Mouse (Mus musculus): ENCODE data around the gene Fam24b.
A peak's percentile ranks its signal among the peaks of the same experiment; 100 is the strongest.

Gene Fam24b

GRCm38 (mm10) chr7:131329416-131329815 is at the start of gene Fam24b:
TSS of gene Fam24b (minus strand) at chr7:131329516.
- DNase-seq (ENCODE audit: low spot score) = no peak

- no peak for DNase-seq (ENCODE audit: low spot score)
These were observed 42.8 kb upstream of the Fam24b start for GRCm38 (mm10) chr7:131371880-131372651.

- no peak for DNase-seq (ENCODE audit: low spot score)
These were observed 42.1 kb upstream of the Fam24b start for GRCm38 (mm10) chr7:131371470-131371860.

- DNase-seq (ENCODE audit: low spot score) = peak; percentile 88
These were observed 41.5 kb upstream of the Fam24b start, which contains the start of gene Pstk for GRCm38 (mm10) chr7:131370648-131371469. TSS of gene Pstk (plus strand) at chr7:131371141.

GRCm38 (mm10) chr7:131364131-131364530 is 34.8 kb upstream of the Fam24b start:
- DNase-seq (ENCODE audit: low spot score) = no peak

GRCm38 (mm10) chr7:131362615-131363300 is 33.4 kb upstream of the Fam24b start, which contains the start of gene 2310057M21Rik:
TSS of gene 2310057M21Rik (minus strand) at chr7:131362759.
- DNase-seq (ENCODE audit: low spot score) = peak; percentile 94

GRCm38 (mm10) chr7:131362269-131362614 is 32.9 kb upstream of the Fam24b start:
- DNase-seq (ENCODE audit: low spot score) = no peak

- no peak for DNase-seq (ENCODE audit: low spot score)
These were observed 26.8 kb upstream of the Fam24b start for GRCm38 (mm10) chr7:131356105-131356504.

- DNase-seq (ENCODE audit: low spot score) = no peak
These were observed 16.7 kb upstream of the Fam24b start for GRCm38 (mm10) chr7:131345856-131346541.

- DNase-seq (ENCODE audit: low spot score) = no peak
These were observed 8.3 kb upstream of the Fam24b start for GRCm38 (mm10) chr7:131337502-131338068.

GRCm38 (mm10) chr7:131333564-131333963 is 4.2 kb upstream of the Fam24b start, which contains the start of gene Fam24a:
TSS of gene Fam24a (plus strand) at chr7:131333864.
- DNase-seq (ENCODE audit: low spot score) = no peak

GRCm38 (mm10) chr7:131331688-131332087 is 2.4 kb upstream of the Fam24b start:
- DNase-seq (ENCODE audit: low spot score) = no peak

GRCm38 (mm10) chr7:131327054-131327453 is 2.3 kb downstream of the Fam24b start:
- DNase-seq (ENCODE audit: low spot score) = no peak

- DNase-seq (ENCODE audit: low spot score) = no peak
These were observed 7.1 kb downstream of the Fam24b start, which contains the start of gene Cuzd1 for GRCm38 (mm10) chr7:131322192-131322591. TSS of gene Cuzd1 (minus strand) at chr7:131322292.

- DNase-seq (ENCODE audit: low spot score) = no peak
These were observed 11.0 kb downstream of the Fam24b start for GRCm38 (mm10) chr7:131318340-131318739.

GRCm38 (mm10) chr7:131317587-131317986 is 11.7 kb downstream of the Fam24b start:
- no peak for DNase-seq (ENCODE audit: low spot score)

GRCm38 (mm10) chr7:131314493-131314892 is 14.8 kb downstream of the Fam24b start:
- DNase-seq (ENCODE audit: low spot score) = no peak

- no peak for DNase-seq (ENCODE audit: low spot score)
These were observed 22.6 kb downstream of the Fam24b start for GRCm38 (mm10) chr7:131306733-131307132.

- DNase-seq (ENCODE audit: low spot score) = no peak
These were observed 26.0 kb downstream of the Fam24b start for GRCm38 (mm10) chr7:131303340-131303739.

GRCm38 (mm10) chr7:131297151-131297550 is 32.2 kb downstream of the Fam24b start:
- DNase-seq (ENCODE audit: low spot score) = no peak
